Mouse (Mus musculus) cerebellum, postnatal 4 days (tissue): Measurements from ENCODE around the gene Nudt16l1.

Source experiments
- DNase-seq, 2 experiments: peaks; one replicate each; pipeline ENCODE4 v3.0.0; 2022; ENCODE audit warnings: low spot score in 2 of 2, mixed read lengths in 1 of 2

Nudt16l1 gene

DNA sequence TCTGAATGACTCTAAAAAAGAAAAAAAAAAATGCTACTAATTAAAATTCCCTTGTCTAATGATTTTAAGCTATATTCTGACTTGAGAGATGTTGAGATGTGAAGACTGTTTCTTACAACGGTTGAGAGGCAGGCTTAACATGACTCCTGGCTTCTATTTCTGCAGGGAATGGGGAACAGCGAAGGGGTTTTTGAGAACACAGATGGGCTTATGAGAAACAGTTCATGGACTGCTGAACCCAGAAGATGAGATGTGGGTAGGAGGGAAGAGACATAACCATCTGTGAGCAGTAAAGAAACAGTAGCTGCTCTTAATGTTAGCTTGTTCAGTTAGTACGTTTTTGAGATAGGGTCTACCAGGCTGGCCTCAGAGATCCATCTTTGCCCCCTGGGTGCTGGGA lies 18.0 kb downstream of the Nudt16l1 start:
- no peak for DNase-seq

DNA sequence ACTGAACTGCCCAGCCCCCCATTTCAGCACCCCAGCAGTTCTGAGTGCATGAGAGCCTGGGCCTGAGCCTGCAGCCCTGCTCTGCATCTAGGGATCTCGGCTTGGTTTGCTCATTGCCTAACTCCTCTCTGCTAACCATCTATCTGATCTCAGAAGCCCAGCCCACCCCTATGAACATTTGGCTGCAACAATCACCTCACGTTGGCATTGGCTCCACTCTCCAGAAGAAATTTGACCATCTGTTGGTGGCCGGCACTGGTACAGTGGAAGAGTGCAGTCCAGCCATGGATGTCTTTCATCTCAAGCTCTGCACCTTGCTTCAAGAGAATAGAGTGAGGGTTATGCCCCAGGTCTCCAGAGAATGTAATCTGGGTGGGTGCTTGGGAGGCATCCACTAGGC lies 18.9 kb downstream of the Nudt16l1 start:
- DNase-seq = no peak

DNA sequence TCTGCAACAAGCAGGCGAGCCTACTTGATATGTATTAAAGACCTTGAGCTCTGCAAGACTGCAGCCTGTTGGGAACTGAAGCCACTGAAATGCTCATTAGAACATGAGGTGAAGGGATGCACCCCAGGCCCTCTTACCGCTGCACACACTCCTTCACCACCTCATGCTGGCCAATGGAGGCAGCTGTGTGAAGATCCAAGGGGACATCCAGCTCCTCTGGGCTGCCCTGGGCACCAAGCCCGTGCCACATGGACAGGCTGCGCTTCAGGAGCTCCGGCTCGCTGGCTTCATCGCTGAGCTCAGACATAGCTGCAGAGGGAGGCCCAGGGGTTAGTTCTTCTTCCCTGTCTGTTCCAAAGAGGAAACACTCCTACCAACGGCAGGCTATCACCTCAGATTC lies 21.7 kb downstream of the Nudt16l1 start:
- DNase-seq = no peak

DNA sequence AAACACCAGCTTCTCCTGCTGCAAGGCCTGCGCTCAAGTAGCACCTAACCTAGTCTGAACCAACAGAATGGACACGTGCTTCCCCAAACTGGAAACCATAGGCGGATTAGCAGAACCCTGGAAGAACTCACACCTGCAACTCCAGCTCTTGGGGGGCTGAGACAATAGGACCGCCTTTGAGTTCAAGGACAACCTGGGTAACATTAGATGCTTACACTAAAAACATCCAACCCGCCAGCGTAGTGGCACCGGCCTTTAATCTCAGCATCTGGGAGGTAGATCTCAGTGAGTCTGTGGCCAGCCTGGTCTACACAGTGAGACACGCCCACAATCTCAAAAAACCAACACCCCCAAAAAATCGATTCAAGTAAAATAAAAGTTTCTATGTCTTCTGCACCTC lies 24.8 kb downstream of the Nudt16l1 start:
- DNase-seq = no peak

DNA sequence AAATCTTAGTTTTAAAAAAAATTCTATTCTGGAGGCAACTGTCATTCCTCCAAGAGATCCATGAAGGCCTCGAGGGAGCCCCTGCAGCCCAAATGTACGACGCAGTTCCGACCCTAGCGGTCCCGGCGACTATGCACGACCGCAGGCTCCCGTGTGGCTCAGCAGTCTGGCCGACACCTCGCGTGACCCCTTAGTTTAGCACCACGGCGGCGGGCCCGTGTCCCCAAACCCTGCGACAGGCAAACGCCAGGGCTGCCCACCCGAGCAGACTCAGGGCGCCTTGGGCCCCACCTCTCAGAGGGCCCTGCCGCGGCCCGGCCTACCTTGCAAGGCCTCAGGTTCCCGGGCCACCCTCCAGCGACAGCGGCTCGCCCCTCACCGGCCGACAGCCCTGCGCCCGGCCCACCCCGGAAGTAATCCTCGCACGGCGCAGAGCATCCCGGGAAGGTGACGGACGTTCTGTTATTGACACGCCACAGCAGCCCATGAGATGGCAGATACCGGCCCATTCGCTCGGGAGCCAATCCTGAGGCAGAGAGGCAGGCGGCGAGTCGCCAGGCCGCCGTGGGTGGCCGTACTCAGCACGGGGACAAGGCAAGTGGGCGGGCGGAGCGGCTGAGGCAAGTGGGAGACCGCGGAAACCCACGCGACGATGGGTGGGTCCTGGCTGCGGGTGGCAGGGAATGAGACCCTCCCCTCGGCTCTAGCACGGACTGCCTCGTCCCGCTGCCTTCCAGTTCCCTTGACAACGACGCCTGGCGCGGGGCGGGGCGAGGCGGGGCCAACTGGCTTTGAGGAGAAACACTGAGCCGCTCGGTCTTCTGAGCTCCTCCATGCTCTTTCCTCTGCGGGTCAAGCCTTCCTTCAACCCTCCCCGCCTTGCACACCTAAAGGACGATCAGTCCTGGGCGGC lies 25.5 kb downstream of the Nudt16l1 start, which contains the start of gene Anks3:
Anks3 (minus strand) TSS at position 409 of the 913 bp plus-strand sequence.
- DNase-seq = peak; percentile 90 to 98

DNA sequence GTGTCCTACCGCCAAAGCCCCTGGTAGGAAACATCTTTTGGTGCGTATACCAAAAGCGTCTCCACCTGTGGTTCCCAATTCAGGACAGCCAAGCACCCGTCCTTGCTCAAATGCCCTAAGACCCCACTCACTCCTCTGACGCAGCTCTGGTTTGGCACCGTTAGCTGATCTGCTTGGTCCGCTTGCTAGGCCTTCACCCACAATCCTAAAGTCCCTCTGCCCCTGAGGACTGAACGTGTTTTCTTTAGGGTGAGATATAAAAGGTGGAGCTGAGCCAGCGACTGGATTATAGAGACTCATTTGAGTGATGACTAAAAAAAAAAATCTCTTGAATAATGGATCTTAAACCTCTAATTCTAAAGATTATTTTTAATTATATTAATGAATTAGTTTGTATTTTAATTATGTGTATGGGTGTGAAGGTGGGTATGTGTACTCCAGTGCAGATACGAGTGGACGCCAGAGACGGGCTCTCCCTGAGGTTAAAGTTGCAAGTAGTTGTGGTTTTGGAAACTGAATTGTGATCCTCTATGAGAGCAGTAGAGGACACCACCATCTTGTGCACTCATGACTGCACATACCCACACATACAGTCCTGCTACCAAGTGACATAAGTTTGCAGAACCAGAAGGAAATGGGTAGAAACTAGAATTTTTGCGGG lies 26.3 kb downstream of the Nudt16l1 start:
- DNase-seq = no peak

DNA sequence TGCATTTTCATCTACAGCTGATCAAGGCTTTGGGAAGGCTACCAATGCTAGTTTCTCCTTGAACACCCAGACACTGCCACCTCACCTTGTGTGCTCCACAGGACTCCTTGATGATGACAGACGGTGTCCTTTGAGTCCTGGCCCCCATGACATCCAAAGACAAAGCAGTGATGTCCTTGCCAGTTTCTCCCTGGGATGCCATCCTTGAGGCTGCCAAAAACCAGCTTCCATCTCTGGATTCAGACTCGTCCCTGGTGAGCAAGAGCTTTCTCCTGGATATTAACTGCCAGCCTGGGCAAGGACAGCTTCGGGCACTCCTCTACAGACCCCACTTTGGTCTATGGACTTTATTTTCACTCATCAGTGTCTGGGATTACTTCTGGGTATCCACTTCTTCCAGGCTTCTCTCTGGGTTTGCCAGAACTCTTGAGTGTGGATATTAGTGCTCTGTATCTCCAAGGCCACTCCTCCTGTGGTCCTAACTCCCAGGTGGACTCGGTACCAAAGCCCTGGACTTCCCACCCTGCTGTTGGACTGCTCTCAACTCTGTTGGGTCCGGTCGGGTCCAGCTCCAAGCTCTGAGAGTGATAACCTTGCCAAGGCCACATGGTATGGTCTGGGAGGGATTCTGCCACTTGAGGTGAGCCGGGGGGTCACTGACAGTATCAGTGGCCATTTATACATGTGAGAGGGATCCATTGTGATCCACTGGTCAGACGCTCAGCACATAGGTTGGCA lies 27.0 kb downstream of the Nudt16l1 start:
- no peak for DNase-seq

DNA sequence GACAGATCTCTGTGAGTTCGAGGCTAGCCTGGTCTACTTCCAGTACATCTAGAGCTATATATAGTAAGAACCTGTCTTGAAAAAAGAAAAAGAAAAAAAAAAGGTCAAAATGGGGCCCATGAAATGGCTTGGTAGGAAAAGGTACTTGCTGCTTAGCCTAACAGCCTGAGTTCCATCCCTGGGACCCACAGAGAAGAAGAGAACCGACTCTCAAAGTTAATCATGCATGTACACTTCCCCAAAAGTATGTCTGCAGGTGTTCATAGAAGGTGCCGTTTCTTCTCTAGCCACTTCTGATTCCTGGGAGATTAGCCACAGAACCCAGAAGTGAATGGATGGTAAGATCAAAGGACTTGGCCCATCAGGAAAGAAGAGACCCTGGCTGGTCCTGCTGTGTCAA lies 29.9 kb downstream of the Nudt16l1 start:
- no peak for DNase-seq

DNA sequence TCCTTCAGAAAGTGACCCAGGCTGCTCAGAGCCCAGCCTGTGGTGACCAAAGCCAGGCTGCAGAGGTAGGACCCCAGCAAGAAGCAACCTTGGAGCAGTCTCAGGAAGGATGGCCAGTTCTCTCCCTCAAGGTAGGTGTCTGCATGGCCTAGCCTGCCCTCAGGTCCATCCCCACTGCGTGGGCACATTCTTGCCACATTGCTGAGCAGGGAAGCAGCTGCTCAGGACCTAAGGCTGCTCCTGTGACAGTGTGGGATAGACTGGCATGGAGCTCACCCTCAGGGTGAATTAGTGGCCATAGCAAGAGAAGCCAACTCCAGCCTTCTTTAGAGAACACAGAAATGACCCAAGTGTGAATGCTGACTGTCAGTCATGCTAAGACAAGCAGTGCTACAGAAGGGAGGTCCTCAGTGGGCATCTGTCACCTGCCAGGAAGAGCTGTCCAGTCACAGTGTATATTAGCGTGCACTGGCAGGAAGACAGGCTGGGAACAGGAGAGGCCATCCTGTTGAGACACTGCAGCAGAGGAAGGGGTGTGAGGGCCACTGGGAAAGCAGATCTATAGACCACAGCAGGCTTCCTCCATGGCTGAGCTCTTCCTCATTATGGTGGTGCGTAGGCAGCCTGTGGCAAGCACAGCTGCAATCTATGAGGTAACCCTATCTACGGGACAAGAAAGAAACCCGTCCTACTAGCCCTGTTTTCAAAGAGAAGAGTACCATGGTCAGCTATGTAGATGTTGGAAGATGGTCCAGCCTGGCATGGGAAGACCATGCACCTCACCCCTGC lies 30.7 kb downstream of the Nudt16l1 start:
- no peak for DNase-seq

DNA sequence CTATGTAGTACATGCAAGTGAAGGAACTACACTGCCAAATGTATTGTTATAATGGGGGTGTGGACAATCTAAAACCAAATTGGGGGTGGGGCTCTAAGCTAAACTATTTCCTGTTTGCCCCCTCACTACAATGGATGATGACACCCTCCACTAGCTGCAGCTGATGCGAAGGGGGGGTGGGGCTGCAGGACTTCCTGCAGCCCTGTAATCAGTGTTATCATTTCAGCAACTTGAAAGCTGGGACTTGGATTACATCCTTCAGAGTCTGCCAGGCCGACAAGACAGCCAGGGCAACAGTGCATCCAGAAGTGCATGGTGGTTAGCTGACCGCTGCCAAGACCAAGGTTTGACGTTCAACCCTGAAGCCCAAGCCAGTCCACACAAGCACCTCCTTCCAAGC lies 33.1 kb downstream of the Nudt16l1 start:
- no peak for DNase-seq

DNA sequence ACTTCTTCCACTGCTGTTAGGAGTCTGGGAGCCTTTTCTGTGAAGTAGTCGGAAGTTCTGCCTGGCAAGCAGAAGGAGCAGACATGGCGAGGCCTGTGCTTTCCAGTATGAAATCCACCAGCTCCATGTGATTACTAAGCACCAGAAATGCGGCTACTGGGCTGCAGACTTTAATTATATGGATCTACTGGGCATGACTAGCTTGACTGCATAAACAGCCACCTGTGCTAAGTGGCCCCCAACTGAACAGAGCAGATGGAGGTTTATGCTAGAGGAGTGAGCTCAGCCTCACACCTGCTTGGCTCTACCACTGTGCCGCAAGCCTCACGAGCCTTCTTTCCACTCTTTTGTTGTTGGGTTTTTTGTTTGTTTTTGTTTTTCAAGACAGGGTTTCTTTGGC lies 36.0 kb downstream of the Nudt16l1 start:
- no peak for DNase-seq

DNA sequence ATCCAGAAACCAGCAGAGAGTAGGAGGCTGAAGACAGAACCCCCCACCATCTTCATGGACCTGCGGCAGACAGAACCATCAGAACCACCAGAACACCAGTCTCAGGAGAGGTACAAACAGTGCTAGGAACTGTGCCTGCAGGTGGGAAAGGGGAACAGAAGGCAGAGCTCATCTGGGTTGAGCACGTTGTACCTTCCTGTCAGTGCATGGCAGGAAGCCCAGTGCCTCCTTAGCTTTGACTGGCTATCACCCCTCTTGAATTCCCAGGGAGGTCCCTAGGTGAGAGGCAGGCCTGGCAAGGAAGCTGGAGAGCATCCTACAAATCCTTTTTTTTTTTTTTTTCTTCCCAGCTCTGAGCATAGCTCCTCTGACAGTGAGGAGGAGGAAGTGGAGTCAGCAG lies 37.6 kb downstream of the Nudt16l1 start:
- DNase-seq = no peak

DNA sequence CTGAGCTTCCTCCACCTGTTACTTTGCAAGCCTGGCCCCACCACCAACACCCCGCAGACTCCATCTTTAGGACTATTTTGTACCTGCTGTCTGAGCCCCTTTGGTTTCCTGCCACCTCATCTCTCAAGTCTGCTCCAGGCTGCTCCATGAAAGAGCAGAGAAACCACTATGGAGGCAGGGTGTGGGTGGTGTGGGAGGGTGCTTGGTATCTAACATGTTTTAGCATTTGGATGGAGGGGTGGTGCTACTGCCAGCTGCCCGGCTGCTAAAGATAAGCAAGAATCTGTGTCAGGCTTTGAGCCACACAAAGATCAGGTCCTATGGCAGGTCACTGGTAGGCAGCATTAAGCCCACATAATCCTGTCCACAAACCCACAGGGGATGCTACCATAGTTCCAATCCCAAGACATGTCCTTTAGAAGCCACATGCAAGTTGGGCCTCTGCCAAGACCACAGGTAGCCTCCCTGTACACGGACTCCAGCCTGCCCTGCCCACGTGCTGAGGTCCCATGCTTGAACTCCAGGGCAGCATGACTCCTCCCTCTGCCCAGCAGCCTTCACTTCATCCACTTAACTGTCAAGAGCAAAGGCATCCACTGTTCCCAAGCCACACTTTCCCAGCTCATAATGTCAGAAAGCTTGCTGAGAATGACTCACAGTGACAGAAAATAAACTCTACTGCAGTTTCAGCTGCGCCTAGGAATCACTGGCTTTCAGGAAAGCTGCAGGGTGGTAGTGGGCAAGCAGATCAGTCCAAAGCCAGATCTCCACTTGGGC lies 39.9 kb downstream of the Nudt16l1 start:
- no peak for DNase-seq

DNA sequence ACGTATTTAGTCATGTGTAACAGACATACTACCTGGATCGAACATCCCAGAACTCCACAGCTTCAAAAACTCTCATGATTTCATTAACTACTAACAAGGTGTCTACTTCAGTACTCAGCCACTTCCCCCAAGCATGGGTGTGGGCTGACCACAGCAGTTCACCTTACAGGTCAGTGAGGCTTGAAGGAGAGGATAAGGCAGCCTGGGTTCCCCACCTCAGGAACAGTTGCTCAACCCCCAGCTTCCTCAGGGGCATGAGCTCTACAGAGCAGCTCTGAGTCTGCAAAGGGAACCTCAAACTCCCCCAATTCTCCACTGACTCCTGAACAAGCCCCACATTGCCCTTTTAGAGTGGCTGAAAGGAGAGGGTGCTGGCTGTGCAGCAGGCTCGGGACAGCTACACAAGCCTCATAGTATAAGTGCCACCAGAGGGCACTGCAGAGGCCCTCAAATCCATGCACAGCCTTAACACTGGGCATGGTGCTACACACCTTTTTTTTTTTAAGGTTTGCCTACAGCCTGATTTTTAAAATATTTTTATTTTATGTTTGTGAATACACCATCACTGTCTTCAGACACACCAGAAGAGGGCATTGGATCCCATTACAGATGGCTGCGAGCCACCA lies 41.3 kb downstream of the Nudt16l1 start:
- no peak for DNase-seq

DNA sequence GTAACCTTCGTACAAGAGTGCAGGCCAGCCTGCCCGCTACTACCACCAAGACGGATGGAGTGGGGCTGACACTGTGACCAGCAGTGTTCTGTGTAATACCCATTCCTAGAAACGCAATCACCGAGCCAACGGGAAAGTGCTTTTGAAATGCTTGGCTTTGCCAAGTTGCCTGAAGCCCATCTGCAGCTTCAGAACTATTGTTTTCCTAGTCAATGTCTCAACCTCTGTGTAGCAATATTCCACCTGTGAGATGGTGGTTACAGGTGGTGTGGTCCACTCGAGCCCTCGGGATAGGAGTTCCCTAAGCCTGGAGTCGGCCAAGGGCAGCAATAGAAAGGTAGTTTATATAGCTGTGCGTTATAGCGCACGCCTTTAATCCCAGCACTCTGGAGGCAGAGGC lies 46.2 kb downstream of the Nudt16l1 start:
- DNase-seq = no peak
